ENCODE assay signal across 31 mouse cellular contexts in genomic region chr12:74076091-74076490, GRCm38 (mm10).
A peak's percentile ranks its signal among the peaks of the same experiment; 100 is the strongest.
DNase-seq lines count a peak whose midpoint lies in the region; ATAC-seq and TF ChIP-seq lines count a peak whose summit lies in the region.
"Had no signal": no experiment of that assay in that cellular context is flagged by ENCODE, and none has a peak within 500 bp of the region (broad histone marks: within the 10 kb centered on the region; RNA-seq: fewer than 3 reads in every experiment).

No protein-coding gene starts in this region.

- peak in 1 of 2 experiments; percentile 47 for DNase-seq in layer of hippocampus, adult 2 months (ENCODE audit: low spot score in 2 of 2)
- no peak for DNase-seq in layer of hippocampus, adult 8-10 months (ENCODE audit: low spot score in 2 of 2)
- DNase-seq in right cerebral cortex, adult 2 months (ENCODE audit: low spot score in 2 of 2): peak; percentile 55 to 73
- no peak for DNase-seq in right cerebral cortex, postnatal 4 days
- peak; percentile 46 to 49 for DNase-seq in left cerebral cortex, postnatal 36 days (ENCODE audit: low spot score in 2 of 2)
- no peak for DNase-seq in heart, adult 9 months (ENCODE audit: low spot score in 2 of 2)
- DNase-seq: adrenal gland, adult 2 months; B cell, adult 2 months; cerebellum, adult 11-12 months; cerebellum, postnatal 10 days; forebrain, postnatal 0 days; gastrocnemius, postnatal 10 days; heart, postnatal 14 days; kidney, adult 9 months; kidney, postnatal 14 days; lung, postnatal 36 days; midbrain, embryonic 14.5 days; retina, postnatal 1 day; spleen, adult 18-20 months; thymus, postnatal 36 days had no signal

- peak overlapping the region; percentile 56; the same call in 1 of the 2 replicates for H3K27ac ChIP-seq in layer of hippocampus, adult 2 months
- H3K27ac ChIP-seq: forebrain, embryonic 10.5 days; heart, embryonic 13.5 days; hindbrain, embryonic 12.5 days; limb, embryonic 15.5 days; liver, embryonic 14.5 days; lung, embryonic 15.5 days; neural tube, embryonic 13.5 days had no signal

- TF ChIP-seq CTCF in layer of hippocampus, adult 2 months (conservative IDR thresholded peaks at IDR 0.05): no peak

- no peak for ATAC-seq in inflammation-experienced regulatory T-cells, adult 6 months
- ATAC-seq: forebrain, postnatal 0 days; intestine, embryonic 16.5 days had no signal

- intact Hi-C loops in left cerebral cortex, postnatal 36 days (cut with DNase I): no loop called here

- H3K4me3 ChIP-seq in layer of hippocampus, adult 2 months: no peak overlapping the region
- H3K4me3 ChIP-seq: forebrain, embryonic 10.5 days; heart, embryonic 13.5 days; hindbrain, embryonic 12.5 days; limb, embryonic 15.5 days; lung, embryonic 15.5 days; megakaryocyte, embryonic 14.5 days; myocyte; neural tube, embryonic 13.5 days had no signal

Comparison
In these comparisons a context has a peak if more than half of its experiments do, and no peak if none do; other contexts are left out.
1. DNase-seq: peak in right cerebral cortex, adult 2 months (2 of 2) and left cerebral cortex, postnatal 36 days (2 of 2); none in layer of hippocampus, adult 8-10 months (0 of 2), right cerebral cortex, postnatal 4 days (single experiment) and heart, adult 9 months (0 of 2).